Mouse (Mus musculus) heart, adult 8-10 months (tissue): ENCODE measurements around the gene Crtac1. TPM values are rescaled to one million over a fixed set of nuclear protein-coding genes. Genes with fewer than 3 reads are reported as not detected.

Experiments used
- DNase-seq: peaks from one replicate; pipeline ENCODE4 v3.0.0; 2022; ENCODE audit warnings: low spot score
- total RNA-seq, 4 experiments: library from RNA; stranded (reverse); gene quantifications; 2 replicates each; pipeline ENCODE4 v1.2.4; 2022

Crtac1 gene
- total RNA-seq, 4 experiments from 2014 or later: 0.09 to 0.60 TPM; not detected in 2

DNA sequence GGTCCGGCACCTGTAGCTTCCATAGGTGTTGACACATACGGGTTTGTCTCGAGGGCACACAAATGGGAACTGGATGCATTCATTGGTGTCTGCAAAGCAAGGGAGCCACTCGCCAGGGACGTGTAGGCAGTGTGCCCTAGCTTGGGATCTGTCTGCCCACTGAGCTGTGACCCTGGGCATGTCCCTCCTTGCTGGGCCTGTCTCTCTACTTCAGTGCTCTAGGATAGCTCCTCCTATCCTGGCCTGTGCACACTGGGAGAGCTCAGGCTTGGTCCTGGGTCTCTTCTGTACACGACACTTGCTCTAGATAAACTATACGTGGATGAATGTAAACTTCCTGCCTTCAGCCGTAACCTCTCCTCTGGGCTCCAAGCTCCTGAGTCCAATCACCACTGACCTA is 147.4 kb downstream of the Crtac1 start:
- no peak for DNase-seq

DNA sequence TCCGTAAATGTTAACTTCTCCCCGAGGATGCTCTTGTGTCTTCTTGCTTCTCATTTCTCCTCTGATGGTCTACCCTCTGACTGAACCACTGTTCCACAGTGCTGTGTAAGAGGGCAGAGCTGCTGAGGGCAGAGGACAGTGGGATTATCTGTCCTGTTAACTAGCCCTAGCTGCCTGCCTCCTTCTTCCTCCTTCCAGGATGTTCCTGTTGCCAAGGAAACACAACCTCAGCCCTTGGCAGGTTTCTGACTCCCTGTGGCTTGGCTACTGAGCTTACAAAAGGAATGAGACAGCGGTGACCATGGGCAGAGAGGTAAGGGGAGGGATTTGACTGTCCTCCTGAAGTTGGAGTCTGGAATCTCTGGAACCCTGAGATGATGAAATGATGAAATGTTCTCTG is 152.0 kb downstream of the Crtac1 start:
- no peak for DNase-seq

- no peak for DNase-seq
Measured at GRCm38 (mm10) chr19:42278461-42278860, 153.1 kb downstream of the Crtac1 start.

DNA sequence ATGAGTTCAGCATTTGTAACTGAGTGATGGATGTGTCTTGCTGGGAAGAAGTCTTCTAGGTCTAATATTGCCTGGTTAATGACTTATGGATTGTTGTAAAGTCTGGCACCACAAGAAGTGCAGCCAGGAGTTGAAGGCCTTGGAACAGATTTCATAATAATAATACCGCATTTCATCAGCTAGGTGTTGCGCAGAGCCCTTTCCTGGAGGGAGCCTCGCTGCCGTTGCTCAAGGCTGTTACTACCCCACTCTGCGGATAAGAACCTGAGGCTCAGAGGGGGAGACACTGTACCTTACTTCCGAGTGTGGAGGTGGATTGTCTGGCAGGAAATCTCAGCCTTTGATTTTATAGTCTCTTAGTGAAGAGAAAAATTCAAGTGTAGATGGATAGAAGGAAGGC is 154.3 kb downstream of the Crtac1 start:
- no peak for DNase-seq

DNA sequence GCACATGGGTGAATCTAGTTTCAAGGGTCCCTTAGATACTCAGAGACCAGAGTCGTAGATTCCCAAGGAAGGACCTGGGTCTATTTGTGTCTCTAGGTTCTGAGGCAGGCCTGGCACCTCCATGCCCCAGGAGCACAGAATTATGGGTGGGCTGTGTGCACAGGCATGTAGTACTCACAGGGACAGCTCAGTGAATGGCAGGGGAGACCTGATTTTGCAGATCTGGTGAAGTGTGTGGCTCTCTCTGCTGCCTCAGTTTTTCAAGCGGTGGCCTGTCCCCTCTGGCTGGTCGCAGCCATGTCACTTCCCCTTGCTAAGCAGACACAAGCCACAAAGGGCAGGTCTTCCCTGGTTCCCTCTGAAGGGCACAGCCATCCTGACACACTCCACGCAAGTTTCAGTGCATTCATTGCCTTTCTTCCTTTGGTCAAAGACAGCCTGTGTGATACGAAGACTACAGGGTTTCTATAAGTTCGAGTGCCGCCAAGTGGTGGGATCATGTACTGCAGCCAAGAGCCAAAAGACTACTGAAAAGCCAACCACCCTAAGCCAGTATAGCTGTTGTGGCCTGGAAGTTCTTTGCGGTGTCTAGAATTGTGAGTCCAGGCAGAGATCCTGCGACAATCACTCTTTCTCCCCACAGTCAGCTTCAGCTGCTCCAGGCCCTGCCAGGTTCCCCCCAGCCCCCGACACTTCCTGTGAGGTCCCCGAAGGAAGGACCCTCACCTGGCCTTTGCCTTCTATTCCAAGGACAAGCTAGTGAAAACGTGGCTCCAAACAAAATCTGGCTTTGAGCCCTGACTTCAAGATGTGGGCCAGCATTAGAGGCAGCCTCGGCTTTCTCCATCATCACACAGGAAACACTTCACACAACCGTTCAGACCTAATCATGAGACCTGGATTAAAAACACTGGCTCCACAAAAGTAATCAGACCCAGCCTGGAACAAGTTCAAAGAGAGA is 159.3 kb downstream of the Crtac1 start:
- DNase-seq: peak; percentile 71

DNA sequence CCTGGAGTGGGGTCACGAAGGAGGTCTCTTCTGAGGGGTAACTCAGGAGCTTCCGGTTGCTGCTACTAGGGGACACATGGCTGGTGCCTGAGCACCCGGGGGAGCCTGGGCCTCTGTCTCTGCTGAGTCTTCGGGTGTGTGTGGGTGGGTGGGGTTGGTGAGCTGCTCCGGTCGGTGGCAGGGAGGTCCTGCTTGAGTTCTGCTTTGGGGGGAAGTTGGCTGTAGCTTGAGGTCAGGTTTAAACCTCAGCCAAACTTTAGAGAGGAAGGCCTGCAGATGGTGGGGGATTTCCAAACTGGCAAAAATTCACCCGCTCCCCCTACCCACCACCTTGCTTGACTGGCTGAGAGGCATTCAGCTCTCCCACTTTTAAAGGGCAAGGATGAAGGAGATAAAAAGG is 160.4 kb downstream of the Crtac1 start:
- DNase-seq: no peak

- DNase-seq: no peak
Measured at GRCm38 (mm10) chr19:42270119-42270518, 161.5 kb downstream of the Crtac1 start.

DNA sequence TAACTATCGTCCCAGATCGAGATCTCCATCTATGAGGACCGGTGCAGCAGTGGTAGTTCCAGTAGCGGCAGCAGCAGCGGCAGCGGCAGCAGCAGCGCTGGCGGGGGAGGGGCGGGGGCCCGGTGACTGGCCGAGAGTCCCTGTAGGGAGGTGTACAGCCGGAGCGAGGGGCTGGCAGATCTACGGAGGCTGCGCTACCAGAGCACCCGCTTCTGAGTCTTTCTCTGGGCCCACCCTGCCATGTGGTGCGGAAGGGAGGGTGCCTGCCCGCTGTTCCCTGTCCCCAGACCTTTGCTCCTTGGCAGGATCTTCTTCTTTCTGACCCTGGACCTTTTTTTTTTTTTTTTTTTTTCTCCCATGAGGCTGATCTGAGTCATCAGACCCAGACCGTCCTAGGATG is 163.2 kb downstream of the Crtac1 start:
- no peak for DNase-seq

- no peak for DNase-seq
Measured at GRCm38 (mm10) chr19:42263524-42263923, 168.1 kb downstream of the Crtac1 start.

DNA sequence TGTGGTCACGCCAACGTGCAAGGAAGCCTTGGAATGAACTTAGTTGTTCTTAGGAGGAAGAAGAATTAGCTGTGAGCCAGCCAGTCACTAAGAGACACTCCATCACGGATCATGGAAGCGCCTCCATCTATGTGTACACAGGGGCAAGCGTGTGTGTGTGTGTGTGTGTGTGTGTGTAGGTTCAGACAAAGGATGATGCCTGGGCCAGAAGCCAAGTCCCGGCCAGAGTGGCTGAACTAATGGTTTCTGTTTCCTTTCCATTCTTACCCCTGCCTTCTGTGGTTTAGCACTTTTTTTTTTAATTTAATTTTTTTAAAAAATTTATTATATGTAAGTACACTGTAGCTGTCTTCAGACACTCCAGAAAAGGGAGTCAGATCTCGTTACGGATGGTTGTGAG is 171.1 kb downstream of the Crtac1 start:
- no peak for DNase-seq

DNA sequence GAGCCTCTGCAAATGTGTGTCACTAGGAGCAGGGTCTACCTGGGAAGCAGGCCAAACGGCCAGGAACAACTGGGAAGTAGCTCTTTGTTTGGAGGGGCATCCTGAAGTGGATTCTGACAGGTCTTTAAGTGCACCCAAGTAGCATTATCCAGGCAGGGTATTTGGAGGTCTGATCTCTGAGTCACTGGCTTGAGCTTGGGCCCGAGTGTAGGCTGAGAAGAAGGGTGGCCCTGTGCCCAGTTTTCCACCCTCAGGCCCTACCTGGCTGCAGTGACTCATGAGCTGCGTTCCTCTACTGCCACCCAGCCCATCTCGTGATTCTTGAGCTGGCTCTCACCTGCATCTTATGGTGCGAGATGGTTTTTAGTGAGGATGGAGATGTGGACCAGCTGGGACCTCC is 173.0 kb downstream of the Crtac1 start:
- DNase-seq: no peak

GRCm38 (mm10) chr19:42258031-42258430 is 173.6 kb downstream of the Crtac1 start:
- DNase-seq: no peak

DNA sequence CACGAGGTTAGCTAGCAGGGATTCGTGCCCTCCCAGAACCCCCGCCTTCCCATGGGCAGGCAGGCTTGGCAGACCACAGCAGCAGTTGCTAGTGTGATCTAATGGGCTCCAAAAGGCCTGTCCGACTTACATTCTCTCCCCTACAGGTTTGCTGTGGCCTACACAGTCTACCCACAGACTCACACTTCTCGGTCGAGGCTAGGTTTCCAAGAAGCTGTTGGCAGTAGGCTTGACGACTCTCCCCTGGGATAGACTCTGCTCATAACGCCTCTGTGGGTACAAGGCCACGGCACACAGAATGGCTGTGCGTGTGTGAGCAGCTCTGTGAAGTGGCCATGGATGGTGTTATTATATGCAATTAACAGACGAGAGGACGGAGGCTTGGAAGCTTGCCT is 174.3 kb downstream of the Crtac1 start:
- no peak for DNase-seq

GRCm38 (mm10) chr19:42256611-42257240 is 174.9 kb downstream of the Crtac1 start:
- DNase-seq: no peak

- DNase-seq: peak; percentile 9
Measured at GRCm38 (mm10) chr19:42255784-42256610, 175.6 kb downstream of the Crtac1 start.

- DNase-seq: no peak
Measured at GRCm38 (mm10) chr19:42255438-42255783, 176.2 kb downstream of the Crtac1 start.

GRCm38 (mm10) chr19:42249976-42250914 is 181.3 kb downstream of the Crtac1 start:
- no peak for DNase-seq

- no peak for DNase-seq
Measured at GRCm38 (mm10) chr19:42247519-42247918, 184.1 kb downstream of the Crtac1 start, which contains the start of gene Golga7b. TSS of gene Golga7b (plus strand) at chr19:42247574.

DNA sequence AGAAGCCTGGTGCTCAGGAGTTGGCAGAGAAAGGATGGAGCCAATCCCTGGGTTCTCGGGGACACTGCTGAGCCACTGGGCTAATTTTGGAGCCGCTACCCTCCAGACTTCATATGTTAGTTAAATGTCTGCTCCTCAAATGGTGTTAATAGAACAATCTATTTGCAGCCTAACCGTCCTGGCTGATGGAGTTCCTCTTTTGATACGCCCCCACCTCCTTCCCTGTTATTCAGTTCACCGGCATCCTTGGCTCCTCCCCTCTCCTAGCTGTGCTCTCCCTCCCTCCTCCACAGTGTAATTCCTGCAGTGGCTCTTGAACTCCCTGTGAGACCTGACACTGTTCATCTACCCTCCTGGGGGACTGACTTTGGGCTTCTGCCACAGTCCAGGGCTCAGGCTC is 185.0 kb downstream of the Crtac1 start:
- no peak for DNase-seq

GRCm38 (mm10) chr19:42243401-42243800 is 188.2 kb downstream of the Crtac1 start:
- no peak for DNase-seq

- DNase-seq: no peak
Measured at GRCm38 (mm10) chr19:42240881-42241280, 190.7 kb downstream of the Crtac1 start.
